Mouse (Mus musculus) WW6 (cell line): ENCODE data around the gene Zfp148.

Experiments used
- DNase-seq: peaks from one replicate; pipeline ENCODE4 v3.0.0-alpha.2; 2013; ENCODE audit warnings: low read depth, low spot score

The Zfp148 gene

DNA sequence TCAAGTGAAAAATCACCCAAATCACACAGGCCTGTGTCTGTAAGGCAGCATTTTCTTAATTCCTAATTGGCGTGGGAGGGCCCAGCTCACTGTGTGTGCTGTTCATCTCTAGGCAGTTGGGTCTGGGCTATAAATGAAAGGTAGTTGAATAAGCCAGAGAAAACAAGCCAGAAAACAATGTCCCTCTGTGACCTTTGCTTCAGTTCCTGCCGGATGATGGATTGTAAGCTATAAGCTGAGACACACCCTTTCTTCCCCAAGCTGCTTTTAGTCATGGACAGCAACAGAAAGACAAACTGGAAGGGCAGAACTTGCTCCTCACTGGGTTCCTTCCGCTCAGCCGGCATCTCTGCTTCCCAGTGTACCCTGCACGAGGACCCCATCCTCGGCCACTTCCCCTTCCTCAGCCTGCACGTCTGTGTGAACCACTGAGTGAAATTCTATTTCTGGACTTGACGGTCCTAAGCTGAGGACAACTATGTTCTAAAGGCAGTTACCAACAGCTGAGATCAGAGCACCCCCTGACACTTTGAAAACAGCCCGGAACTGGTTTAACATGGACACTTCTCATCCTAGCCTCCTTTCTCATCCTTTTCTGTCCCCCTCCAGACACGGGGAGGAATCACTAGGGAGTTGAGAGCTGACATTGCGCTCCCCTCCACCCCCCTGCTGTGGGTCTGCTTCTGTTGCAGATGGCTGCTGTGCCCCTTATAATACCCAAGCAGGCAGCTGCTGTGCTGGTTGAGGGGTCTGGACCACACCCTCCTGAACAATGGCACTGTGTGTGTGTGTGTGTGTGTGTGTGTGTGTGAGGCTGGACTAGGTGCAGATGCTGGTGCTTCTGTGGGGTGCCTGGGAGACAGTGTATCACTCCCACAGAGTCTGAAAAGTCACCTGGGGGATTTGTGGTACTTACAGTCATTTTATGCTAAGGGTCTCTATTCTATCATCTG lies 149.1 kb downstream of the Zfp148 start:
- no peak for DNase-seq

DNA sequence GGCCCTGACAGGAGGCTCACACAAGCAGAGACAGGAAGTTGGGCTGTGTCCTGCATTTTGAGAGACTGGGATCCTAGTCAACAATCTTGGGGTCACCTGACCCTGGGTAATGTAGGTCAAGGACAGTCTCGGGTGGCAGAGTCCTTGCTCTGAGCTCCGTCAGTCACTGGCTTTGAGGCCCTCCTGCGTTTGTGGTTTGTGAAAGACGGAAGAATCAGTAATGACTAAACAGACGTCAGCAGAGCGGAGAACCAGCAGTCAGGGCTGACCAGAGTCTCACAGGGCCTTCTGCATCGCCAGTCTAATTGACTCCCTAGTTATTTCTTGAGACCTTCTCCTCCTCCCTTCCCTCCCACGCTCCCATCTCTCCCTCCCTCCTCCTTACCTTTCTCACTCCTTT lies 150.5 kb downstream of the Zfp148 start:
- no peak for DNase-seq

DNA sequence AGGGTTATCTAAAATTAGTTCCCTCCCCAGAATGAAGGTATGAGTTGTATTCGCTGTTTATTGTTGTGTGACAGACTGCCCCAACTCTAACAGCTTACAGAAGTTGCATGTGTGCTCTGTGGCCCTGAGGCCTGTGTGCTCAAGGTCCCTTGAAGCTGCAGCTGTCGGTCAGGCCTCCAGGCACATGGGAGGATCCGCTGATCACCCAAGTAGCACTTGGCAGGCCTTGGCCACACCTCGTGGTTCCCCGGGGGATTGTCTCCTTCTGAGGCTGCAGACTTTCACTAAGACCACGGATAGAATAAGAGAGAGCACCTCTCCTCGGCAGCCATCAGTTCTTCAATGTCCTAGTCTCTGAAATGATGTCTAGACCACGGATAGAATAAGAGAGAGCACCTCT lies 155.8 kb downstream of the Zfp148 start:
- DNase-seq: no peak

DNA sequence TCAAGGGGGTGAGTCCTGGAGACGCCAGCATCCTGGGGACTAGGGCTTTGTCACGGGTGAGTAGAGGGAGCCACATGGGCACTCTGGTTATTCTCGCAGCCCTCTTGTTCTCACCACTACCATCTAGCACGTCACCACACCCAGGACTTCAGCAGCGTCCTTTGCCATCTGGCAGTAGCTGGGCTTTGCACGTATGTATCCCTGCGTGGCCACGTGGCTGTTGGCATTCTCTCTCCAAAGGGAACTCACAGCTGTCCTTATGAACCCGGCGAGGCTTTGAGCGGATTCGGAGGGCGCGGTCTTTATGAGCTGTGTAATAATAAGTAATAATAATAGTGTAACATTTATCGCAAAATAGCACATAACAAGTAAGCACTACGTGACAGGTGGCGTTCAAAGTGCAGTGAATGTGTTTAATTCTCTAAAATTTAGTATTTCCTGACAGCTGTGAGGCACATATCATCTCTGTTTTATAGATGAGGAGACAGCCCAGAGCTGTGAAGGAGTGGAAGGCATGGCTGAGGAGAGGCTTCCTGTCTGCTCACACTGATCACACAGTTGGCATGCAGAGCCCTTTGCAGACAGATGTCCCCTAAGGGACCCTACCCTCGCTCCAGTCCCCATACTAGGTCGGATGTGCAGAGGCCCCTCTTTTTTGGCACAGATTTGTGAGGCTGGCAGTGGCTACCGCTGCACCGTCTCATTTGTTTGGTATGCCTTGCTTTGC lies 157.0 kb downstream of the Zfp148 start:
- no peak for DNase-seq

DNA sequence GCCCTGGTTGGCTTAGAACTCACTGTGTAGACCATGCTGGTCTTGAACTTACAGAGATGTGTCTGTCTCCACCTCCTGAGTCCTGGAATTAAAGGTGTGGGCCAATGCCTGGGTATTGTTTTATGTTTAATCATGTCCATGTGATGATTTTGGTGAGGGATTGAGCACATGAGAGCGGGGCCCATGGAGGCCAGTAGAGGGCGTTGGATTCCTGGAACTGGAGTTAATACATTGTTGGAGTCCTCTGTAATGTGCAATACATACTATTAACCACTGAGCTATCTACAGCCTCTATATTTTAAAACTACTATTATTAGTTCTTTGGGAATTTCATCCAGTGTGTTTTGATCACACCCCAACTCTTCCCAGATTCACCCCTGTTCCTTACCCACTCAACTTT lies 163.7 kb downstream of the Zfp148 start:
- no peak for DNase-seq

DNA sequence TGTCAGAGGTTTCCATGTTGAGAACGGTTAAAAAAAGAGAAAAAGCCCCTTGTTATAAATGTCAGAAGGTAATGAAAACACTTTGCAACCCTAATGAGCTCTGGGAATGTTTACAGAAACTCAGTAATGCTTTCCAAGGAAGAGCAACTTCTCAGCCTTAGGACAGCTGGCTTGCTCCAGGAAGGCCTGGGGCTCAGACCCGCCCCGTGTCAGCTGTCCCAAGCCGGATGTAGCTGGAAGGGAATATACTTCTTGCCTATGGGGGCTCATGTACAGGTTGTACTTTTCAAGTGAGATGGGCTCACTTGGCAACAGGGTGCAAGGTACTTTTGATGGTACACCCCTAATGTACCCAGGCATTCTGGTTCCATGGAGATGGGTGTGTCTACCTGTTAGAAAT lies 164.9 kb downstream of the Zfp148 start:
- DNase-seq: no peak

DNA sequence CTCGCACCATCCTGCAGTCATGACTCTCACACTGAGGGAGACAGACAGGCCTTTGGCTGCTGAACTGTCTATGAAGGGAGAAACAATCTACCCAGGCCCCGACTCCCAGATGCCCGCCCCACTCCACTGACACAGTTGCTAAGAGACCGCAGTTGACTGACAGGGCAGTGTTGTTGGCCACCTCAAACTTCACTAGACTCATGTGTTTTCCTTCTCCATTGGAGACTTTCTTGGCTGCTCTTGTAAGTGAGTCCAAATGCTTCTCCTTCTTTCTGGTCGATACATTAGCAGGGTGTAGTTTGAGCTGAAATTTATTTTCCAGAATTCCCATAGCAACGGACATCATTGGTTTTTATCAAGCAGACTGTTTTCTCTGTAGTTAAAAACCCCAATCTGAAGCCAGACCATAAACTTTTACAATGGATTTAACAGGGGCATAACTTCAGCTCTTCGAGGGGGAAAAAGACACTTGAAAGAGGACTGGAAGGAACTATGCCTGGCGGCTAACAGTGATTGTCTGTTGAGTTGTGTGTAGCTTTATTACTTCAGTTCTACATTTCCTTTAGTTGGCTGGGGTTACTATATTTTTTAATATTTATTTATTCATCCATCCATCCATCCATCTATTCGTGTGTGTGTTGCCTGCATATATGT lies 173.2 kb downstream of the Zfp148 start:
- no peak for DNase-seq
